Mouse (Mus musculus) testis, adult 10 weeks (tissue): ENCODE data around the gene 1700012A03Rik. TPM values are rescaled to one million over a fixed set of nuclear protein-coding genes. Genes with fewer than 3 reads are reported as not detected.

Source experiments
- polyA plus RNA-seq: library from polyadenylated mRNA; stranded (reverse); fragments of 350-450 nt; fragmentation: Illumina TruSeq; extraction: RNeasy Lipid Tissue Mini Kit (QIAGEN cat#74804); gene quantifications from one replicate; pipeline ENCODE4 v1.2.3, GENCODE M21; 2014; ENCODE audit warnings: low read depth, low replicate concordance

1700012A03Rik gene
- polyA plus RNA-seq, result 275 TPM

GRCm38 (mm10) chr6:32049951-32050345, at the start of gene 1700012A03Rik:
1700012A03Rik (plus strand) TSS chr6:32050246.

